Mouse (Mus musculus): Measurements from ENCODE around the gene Dcps.

Dcps gene

GRCm38 (mm10) chr9:35175251-35176123 lies at the start of gene Dcps:
Dcps (minus strand) TSS chr9:35176061.
- peak; percentile 94 for DNase-seq (ENCODE audit: extremely low read depth, low read depth)

DNA sequence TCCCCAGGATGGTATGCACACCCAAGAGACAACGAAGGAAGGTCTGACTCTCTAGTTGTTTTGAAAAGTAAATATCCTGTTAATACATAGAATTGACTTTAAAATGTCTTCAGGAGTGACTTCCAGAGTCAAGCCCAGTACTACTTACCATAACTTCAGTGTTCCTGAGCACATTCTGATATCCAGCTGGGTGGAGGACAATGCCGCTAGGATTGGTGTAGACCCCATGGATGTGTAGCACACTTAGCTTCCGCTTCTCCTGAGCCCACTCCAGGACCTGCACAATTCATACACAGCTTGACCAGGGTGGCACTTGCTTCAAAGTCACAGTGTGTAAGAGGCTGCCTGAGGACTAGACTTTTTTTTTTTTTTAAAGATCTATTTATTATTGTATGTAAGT lies 47.6 kb upstream of the Dcps start:
- DNase-seq (ENCODE audit: extremely low read depth, low read depth): no peak

DNA sequence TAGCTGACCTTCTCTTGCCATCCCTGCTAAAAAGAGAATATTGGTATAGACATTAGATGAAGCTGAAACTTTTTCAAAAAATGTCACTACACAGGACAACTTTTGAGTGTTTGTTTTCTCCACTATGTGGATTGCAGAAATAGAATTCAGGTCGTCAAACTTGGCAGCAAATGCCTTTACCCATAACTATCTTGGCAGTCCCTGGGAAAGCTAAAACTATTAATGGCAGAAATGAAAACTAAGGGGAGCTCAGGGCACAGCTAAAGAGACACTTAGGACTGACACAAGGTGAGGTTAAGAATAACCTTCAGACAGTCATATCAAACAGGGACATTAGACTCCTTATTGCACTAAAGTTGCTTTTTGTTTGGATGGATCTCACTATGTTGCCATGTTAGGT lies 42.1 kb upstream of the Dcps start:
- no peak for DNase-seq (ENCODE audit: extremely low read depth, low read depth)

DNA sequence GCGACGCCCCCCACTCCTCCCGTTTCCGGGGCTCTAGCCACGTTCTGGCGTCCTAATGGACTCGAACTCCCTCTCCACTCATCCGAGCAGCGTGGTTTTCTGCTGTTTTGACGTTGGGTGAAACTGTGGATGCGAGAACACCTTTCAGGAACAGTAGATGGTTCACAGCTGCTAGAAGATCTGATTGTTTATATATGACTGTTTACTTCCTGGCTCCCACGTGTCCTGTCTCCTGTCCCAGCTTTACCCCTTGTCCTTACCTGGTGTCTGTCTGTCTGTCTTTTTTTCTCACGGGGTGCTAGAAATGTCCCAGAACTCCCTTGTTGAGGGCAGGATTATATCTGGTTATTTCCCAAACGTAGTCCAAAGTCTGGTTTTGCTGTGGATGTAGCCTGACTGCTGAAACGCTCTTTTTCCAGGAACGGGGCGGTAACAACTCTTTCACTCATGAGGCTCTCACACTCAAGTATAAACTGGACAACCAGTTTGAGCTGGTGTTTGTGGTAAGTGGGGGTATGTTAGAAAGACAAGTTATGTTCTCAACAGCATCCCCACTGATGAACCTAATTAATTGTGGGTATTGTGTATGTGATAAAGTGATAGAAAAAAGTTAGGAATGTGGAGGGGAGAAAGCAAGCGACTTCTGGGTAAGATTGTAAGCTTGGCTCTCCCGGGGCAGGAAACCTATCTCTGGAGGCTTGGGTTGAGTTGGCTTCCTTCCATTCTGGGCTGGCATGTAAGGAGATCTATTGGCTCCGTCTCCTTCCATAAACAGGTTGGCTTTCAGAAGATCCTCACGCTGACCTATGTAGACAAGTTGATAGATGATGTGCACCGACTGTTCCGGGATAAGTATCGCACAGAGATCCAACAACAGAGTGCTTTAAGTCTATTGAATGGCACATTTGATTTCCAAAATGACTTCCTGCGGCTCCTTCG lies 36.0 kb upstream of the Dcps start:
- peak; percentile 25 for DNase-seq (ENCODE audit: extremely low read depth, low read depth)

- DNase-seq (ENCODE audit: extremely low read depth, low read depth): peak; percentile 97
These were observed 34.9 kb upstream of the Dcps start, which contains the start of gene Foxred1 for GRCm38 (mm10) chr9:35210542-35211474. Foxred1 (minus strand) TSS chr9:35211055.

GRCm38 (mm10) chr9:35204421-35204820 lies 28.6 kb upstream of the Dcps start:
- DNase-seq (ENCODE audit: extremely low read depth, low read depth): no peak

DNA sequence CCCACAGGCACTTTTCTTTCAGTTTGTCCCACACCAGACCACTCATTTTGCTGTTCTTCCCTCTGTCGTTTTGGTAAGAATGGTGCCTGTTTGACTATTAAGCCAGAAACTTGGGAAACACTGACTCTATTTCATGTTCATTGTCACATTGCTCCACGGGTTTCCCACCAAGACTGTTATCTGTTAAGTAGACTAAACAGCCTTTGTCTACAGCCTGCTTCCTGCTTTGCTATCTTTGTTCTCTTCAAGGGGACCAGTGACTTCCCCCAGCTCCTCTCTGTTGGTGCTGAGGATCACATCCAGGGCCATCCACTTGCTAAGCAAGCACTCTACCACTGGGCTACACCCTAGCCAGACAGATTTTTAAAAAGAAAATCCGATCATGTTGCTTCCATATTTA lies 27.7 kb upstream of the Dcps start:
- peak; percentile 84 for DNase-seq (ENCODE audit: extremely low read depth, low read depth)

DNA sequence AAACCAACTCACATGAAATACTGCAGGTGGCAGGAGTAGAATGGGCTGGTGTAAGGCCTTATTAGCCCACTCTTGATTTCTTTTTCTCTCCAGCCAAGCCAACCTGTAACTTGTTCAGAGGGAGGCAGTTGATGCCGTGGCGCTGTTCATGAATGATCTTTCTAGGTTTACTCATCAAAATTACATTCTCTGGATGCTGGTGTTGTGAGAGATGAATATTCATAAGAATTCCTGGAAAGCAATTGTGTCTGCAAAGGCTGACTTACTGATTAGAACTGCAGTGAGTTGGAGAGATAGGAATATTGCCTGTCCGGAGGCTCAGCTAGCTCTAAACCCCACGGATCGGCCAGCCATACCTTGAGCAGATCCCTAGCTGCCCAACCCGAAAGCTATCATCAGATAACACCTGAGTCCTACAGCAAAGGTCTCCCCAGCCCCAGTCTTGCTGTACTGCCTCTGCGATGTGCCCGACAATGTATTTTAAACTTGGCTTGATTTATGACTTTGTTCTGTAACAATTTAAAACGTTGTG lies 24.7 kb upstream of the Dcps start:
- no peak for DNase-seq (ENCODE audit: extremely low read depth, low read depth)

- DNase-seq (ENCODE audit: extremely low read depth, low read depth): peak; percentile 47
These were observed 24.1 kb upstream of the Dcps start, which contains the start of the genes Srpr and Tirap for GRCm38 (mm10) chr9:35199772-35200471. Srpr (plus strand) TSS chr9:35200175. Tirap (minus strand) TSS chr9:35200291.

- no peak for DNase-seq (ENCODE audit: extremely low read depth, low read depth)
These were observed 23.3 kb upstream of the Dcps start for GRCm38 (mm10) chr9:35198945-35199771.

GRCm38 (mm10) chr9:35198351-35198750 lies 22.5 kb upstream of the Dcps start:
- DNase-seq (ENCODE audit: extremely low read depth, low read depth): no peak

DNA sequence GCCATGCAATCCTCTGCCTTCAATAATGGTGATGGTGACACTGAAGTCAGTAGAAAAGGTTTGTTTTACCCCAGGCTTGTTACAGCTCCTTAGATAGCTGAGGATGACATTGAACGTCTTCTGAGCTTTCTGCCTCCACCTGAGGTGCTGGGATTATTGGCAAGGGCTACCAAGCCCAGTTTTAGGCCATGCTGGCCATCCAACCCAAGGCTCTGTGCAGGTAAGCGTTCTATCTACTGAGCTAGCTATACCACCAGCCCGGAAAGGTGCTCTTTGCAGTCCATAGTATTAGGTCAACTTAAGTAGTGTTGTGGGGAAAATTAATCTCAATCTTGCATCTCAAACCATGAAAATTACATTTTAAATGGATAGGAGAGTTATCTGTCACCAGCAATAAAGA lies 21.8 kb upstream of the Dcps start:
- DNase-seq (ENCODE audit: extremely low read depth, low read depth): no peak

- DNase-seq (ENCODE audit: extremely low read depth, low read depth): no peak
These were observed 18.2 kb upstream of the Dcps start for GRCm38 (mm10) chr9:35194048-35194447.

GRCm38 (mm10) chr9:35192983-35193542 lies 17.2 kb upstream of the Dcps start:
- no peak for DNase-seq (ENCODE audit: extremely low read depth, low read depth)

DNA sequence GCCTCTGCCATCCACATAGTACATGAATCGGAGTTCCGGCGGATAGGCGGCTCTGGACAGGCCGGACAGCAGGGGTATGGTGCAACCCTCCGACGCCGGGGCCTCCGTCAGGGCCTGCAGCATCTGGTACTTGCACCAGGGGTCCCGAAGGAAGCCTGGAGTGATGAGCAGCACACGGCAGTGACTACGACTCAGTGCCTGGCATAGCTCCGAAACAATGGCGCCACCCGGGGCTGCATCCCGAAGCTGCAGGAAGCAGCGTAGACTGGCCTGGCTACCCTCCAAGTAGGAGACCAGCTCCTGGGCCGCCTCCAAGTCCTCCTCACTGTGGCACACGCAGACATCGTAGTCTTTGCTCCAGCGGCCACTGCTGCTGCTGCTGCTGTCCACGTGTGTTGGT lies 12.8 kb upstream of the Dcps start:
- DNase-seq (ENCODE audit: extremely low read depth, low read depth): no peak

DNA sequence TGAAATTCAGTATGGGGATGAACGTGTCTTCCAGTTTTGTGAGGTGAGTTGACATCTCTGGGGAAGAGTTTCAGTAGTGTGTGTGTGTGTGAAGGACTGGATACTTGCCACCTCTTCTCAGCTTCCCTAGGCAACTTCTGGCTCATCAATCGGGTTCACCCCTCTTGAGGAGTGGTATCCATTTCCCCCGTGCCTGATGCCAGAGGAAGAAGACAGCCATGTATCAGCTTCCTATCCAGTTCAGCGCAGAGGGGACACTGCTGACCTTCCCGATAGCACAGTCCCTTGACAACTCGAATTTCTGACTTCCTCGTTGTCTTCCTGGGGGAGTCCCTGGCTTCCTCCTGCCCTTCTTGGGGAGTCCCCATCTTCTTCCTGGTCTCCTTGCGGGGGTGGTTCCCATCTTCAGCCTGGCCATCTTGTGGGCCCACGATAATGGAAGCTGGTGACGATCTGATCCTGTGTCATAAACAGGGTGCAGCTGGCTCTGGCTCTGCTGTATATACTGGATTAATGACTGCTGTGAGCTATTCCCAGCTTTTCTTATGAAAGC lies 11.6 kb upstream of the Dcps start:
- no peak for DNase-seq (ENCODE audit: extremely low read depth, low read depth)

GRCm38 (mm10) chr9:35186430-35186829 lies 10.6 kb upstream of the Dcps start:
- DNase-seq (ENCODE audit: extremely low read depth, low read depth): no peak

GRCm38 (mm10) chr9:35183359-35183758 lies 7.5 kb upstream of the Dcps start:
- no peak for DNase-seq (ENCODE audit: extremely low read depth, low read depth)
